Mouse (Mus musculus): ENCODE data around the gene Gm6356. TPM values are rescaled to one million over a fixed set of nuclear protein-coding genes. Genes with fewer than 3 reads are reported as not detected.
"Not testable (repeated sequence)": the region's sequence is repeated elsewhere in the genome, so short reads cannot be mapped to it uniquely, and the experiment has no call there.

The Gm6356 gene
- not detected in 2 replicates for polyA plus RNA-seq (2016; fragmentation: Nextera tagmentation; extraction: Ambion mirVana)

GRCm38 (mm10) chr14:6973718-6974117, at the start of gene Gm6356:
Gene Gm6356, minus strand, starts transcription at chr14:6973818.
- not testable (repeated sequence) for ATAC-seq (ENCODE audit: insufficient number of reproducible peaks, insufficient read depth, low FRiP score, low TSS enrichment, low read depth); H3K36me3 ChIP-seq; H3K9me3 ChIP-seq; H3K4me1 ChIP-seq (replicated peaks); H3K9ac ChIP-seq (replicated peaks); H3K27ac ChIP-seq; H3K4me3 ChIP-seq (replicated peaks); H3K4me2 ChIP-seq; H3K27me3 ChIP-seq
- WGBS: 29% methylated on average over 1 of the region's 2 CpGs

Other genes starting within 250 kb of the Gm6356 start
- 5.6 and 5.7 TPM in 2 replicates for gene Gm3636, start 231.5 kb downstream of the Gm6356 start, polyA plus RNA-seq (2016; fragmentation: Nextera tagmentation; extraction: Ambion mirVana)
- gene Gm8362, start 199.4 kb downstream of the Gm6356 start, polyA plus RNA-seq (2016; fragmentation: Nextera tagmentation; extraction: Ambion mirVana): not detected in 2 replicates
- not detected in 2 replicates for gene Gm3642, start 133.5 kb downstream of the Gm6356 start, polyA plus RNA-seq (2016; fragmentation: Nextera tagmentation; extraction: Ambion mirVana)
- gene Gm3667, start 83.9 kb downstream of the Gm6356 start, polyA plus RNA-seq (2016; fragmentation: Nextera tagmentation; extraction: Ambion mirVana): 1.2 and 1.7 TPM in 2 replicates
- gene Gm10406, start 53.6 kb upstream of the Gm6356 start, polyA plus RNA-seq (2016; fragmentation: Nextera tagmentation; extraction: Ambion mirVana): 0.95 and 0.98 TPM in 2 replicates
- not detected in 2 replicates for gene Gm3685, start 71.2 kb upstream of the Gm6356 start, polyA plus RNA-seq (2016; fragmentation: Nextera tagmentation; extraction: Ambion mirVana)
- gene Gm3696, start 126.8 kb upstream of the Gm6356 start, polyA plus RNA-seq (2016; fragmentation: Nextera tagmentation; extraction: Ambion mirVana): 1.9 and 2.1 TPM in 2 replicates
- not detected in 2 replicates for gene Gm6676, start 151.6 kb upstream of the Gm6356 start, polyA plus RNA-seq (2016; fragmentation: Nextera tagmentation; extraction: Ambion mirVana)
- gene Gm3512, start 200.7 kb upstream of the Gm6356 start, polyA plus RNA-seq (2016; fragmentation: Nextera tagmentation; extraction: Ambion mirVana): 5.1 and 5.7 TPM in 2 replicates
- not detected in 2 replicates for gene Gm16434, start 220.7 kb upstream of the Gm6356 start, polyA plus RNA-seq (2016; fragmentation: Nextera tagmentation; extraction: Ambion mirVana)

Measured in limb, embryonic 12.5 days (tissue).